7 mouse cellular contexts compared by ENCODE assay signal in the genomic region with DNA sequence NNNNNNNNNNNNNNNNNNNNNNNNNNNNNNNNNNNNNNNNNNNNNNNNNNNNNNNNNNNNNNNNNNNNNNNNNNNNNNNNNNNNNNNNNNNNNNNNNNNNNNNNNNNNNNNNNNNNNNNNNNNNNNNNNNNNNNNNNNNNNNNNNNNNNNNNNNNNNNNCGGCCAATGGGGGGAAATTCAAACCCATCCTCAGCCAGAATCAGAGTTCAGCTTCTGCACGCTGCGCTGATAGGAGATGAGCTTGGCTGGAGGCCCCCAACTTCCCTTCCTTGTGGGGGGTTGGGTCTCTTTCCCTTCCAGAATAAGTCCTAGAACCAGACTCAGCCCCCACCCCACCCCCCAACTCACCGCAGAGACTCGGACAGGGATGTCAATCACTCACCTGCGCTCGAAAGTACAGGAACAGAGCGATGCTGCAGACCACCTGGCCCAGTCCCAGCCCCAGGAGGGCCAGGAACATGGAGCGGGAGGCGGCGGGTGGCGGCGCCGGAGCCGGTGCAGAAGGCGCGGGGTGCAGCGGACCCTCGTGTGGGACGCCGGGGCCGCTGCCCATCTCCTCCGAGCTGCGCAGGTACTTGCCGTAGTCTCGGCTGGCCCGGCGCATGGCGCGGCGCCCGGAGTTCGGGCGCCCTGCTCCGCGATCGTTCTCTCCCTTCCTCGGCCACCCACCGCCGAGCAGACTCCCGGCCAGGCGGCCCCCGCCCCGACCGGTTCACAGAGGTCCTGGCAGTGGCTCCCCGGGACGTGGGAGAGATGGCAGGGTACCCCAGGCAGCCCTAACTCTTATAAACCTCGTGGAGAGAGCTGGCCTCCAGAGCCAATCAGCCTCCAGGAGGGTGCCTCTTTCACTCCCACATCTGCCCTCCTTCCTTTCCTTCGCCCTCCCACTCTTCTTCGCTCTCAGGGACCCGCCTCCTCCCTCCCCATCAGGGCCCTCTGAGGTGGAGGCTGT. TPM values are rescaled to one million over a fixed set of nuclear protein-coding genes. Genes with fewer than 3 reads are reported as not detected.
A peak's percentile ranks its signal among the peaks of the same experiment; 100 is the strongest.
DNase-seq lines count a peak whose midpoint lies in the region; ATAC-seq and TF ChIP-seq lines count a peak whose summit lies in the region.

Tnfsf11 (minus strand) TSS at position 758 of the 952 bp plus-strand sequence.

- TF ChIP-seq POLR2A in lung, adult 2 months (IDR thresholded peaks at IDR 0.05; ENCODE audit: borderline replicate concordance, extremely low read depth, low read depth, low read length) = no peak

- H3K4me3 ChIP-seq in lung, postnatal 0 days (ENCODE audit: low read depth, low read length) = peak within 1 kb of the TSS; percentile 25
- H3K4me3 ChIP-seq in lung, adult 2 months (replicated peaks; ENCODE audit: extremely low read depth, low read depth, low read length) = no peak within 1 kb of the TSS
- H3K4me3 ChIP-seq in heart, postnatal 0 days (ENCODE audit: low read depth, low read length) = peak within 1 kb of the TSS; percentile 49
- peak within 1 kb of the TSS; percentile 6; the same call in 1 of the 2 replicates for H3K4me3 ChIP-seq in liver, postnatal 0 days (ENCODE audit: low read depth, low read length)

- H3K4me2 ChIP-seq in lung, postnatal 0 days (replicated peaks; ENCODE audit: low read depth, low read length) = peak within 1 kb of the TSS; percentile 57
- peak within 1 kb of the TSS; percentile 74 for H3K4me2 ChIP-seq in heart, postnatal 0 days (ENCODE audit: low read depth, low read length)
- peak within 1 kb of the TSS; percentile 55 for H3K4me2 ChIP-seq in liver, postnatal 0 days (ENCODE audit: low read depth, low read length)

- no peaks in the 10 kb centered on the region for H3K9me3 ChIP-seq in lung, postnatal 0 days (ENCODE audit: low read length)
- no peaks in the 10 kb centered on the region for H3K9me3 ChIP-seq in heart, postnatal 0 days (replicated peaks; ENCODE audit: control insufficient read depth, low read length)
- no peaks in the 10 kb centered on the region for H3K9me3 ChIP-seq in liver, postnatal 0 days (ENCODE audit: low read length)

- H3K9ac ChIP-seq in lung, postnatal 0 days (replicated peaks; ENCODE audit: low read depth) = no peak within 1 kb of the TSS
- 0 out of 2 replicates have a peak within 1 kb of the TSS, but pooled peaks have one; percentile 9 for H3K9ac ChIP-seq in heart, postnatal 0 days (replicated peaks; ENCODE audit: low read depth, low read length)
- H3K9ac ChIP-seq in liver, postnatal 0 days (replicated peaks) = no peak within 1 kb of the TSS

- peak; percentile 21; the same call in 1 of the 2 replicates for ATAC-seq in lung, postnatal 0 days
- ATAC-seq in heart, postnatal 0 days (ENCODE audit: insufficient read depth, low read depth) = no peak
- no peak for ATAC-seq in liver, postnatal 0 days

- peaks cover 19% of the 10 kb centered on the region; the same call in 1 of the 2 replicates for H3K27me3 ChIP-seq in lung, postnatal 0 days (replicated peaks; ENCODE audit: insufficient read depth, low read length)
- peaks cover 30% of the 10 kb centered on the region for H3K27me3 ChIP-seq in heart, postnatal 0 days (ENCODE audit: control insufficient read depth, insufficient read depth, low read length)
- peaks cover 28% of the 10 kb centered on the region for H3K27me3 ChIP-seq in liver, postnatal 0 days (ENCODE audit: insufficient read depth, low read length)

- TF ChIP-seq CTCF in lung, postnatal 0 days (IDR thresholded peaks at IDR 0.05) = no peak
- no peak for TF ChIP-seq CTCF in lung, adult 2 months (IDR thresholded peaks at IDR 0.05; ENCODE audit: insufficient read depth, low read length)
- no peak for TF ChIP-seq CTCF in heart, postnatal 0 days (IDR thresholded peaks at IDR 0.05; ENCODE audit: low read depth)
- TF ChIP-seq CTCF in liver, postnatal 0 days (IDR thresholded peaks at IDR 0.05; ENCODE audit: low read depth) = no peak

- DNase-seq in lung, postnatal 0 days (ENCODE audit: low spot score) = no peak
- no peak for DNase-seq in lung, adult 2 months
- peak; percentile 26 for DNase-seq in embryo, embryonic 10.5 days (ENCODE audit: low spot score)
- DNase-seq in heart, postnatal 0 days (ENCODE audit: low spot score) = no peak
- DNase-seq in liver, postnatal 0 days = no peak
- DNase-seq in thymus, postnatal 10 days (ENCODE audit: low spot score in 2 of 2) = peak; percentile 28 to 34
- no peak for DNase-seq in layer of hippocampus, adult 9-11 months

- H3K4me1 ChIP-seq in lung, postnatal 0 days (ENCODE audit: insufficient read depth, low read depth, low read length) = no peaks in the 10 kb centered on the region
- H3K4me1 ChIP-seq in lung, adult 2 months (ENCODE audit: control insufficient read depth, insufficient read depth, low read length) = no peaks in the 10 kb centered on the region
- 0 out of 2 replicates have a peak, but pooled peaks cover 3% of the 10 kb centered on the region for H3K4me1 ChIP-seq in heart, postnatal 0 days (ENCODE audit: control insufficient read depth, insufficient read depth)
- H3K4me1 ChIP-seq in liver, postnatal 0 days (ENCODE audit: insufficient read depth) = no peaks in the 10 kb centered on the region

- H3K36me3 ChIP-seq in lung, postnatal 0 days (ENCODE audit: insufficient read depth, low read length) = no peaks in the 10 kb centered on the region
- no peaks in the 10 kb centered on the region for H3K36me3 ChIP-seq in heart, postnatal 0 days (replicated peaks; ENCODE audit: control insufficient read depth, insufficient read depth, low read length)
- H3K36me3 ChIP-seq in liver, postnatal 0 days (replicated peaks; ENCODE audit: insufficient read depth, low read length) = no peaks in the 10 kb centered on the region

- TF ChIP-seq EP300 in lung, postnatal 0 days (IDR thresholded peaks at IDR 0.05) = no peak
- no peak for TF ChIP-seq EP300 in heart, postnatal 0 days (IDR thresholded peaks at IDR 0.05; ENCODE audit: low read depth)
- no peak for TF ChIP-seq EP300 in liver, postnatal 0 days (IDR thresholded peaks at IDR 0.05; ENCODE audit: low read depth)

- under 1% methylated on average over 36 of the region's 51 CpGs for WGBS in lung, postnatal 0 days
- 2% methylated on average over 51 of the region's 51 CpGs for WGBS in lung, adult 2 months
- 1% methylated on average over 48 of the region's 51 CpGs for WGBS in heart, postnatal 0 days
- WGBS in liver, postnatal 0 days (ENCODE audit: insufficient replicate concordance) = 2% methylated on average over 48 of the region's 51 CpGs

- H3K27ac ChIP-seq in lung, postnatal 0 days (ENCODE audit: low read length) = no peak within 1 kb of the TSS
- H3K27ac ChIP-seq in heart, postnatal 0 days (ENCODE audit: low read depth) = no peak within 1 kb of the TSS
- no peak within 1 kb of the TSS for H3K27ac ChIP-seq in liver, postnatal 0 days (ENCODE audit: low read depth)

RNA-seq across cellular contexts. Expression of gene Tnfsf11, which starts in this region (rescaled TPM):
- polyA plus RNA-seq in lung, postnatal 0 days (2015; fragmentation: Nextera tagmentation; extraction: Ambion mirVana) = 0.05 and 0.06 TPM in 2 replicates
- polyA plus RNA-seq in lung, adult 2 months (2012; rRNA removed) = 0.08 and 0.09 TPM in 2 replicates
- total RNA-seq in heart, postnatal 0 days (2014; rRNA removed; ENCODE audit: low replicate concordance) = 0.23 TPM in 1 of 2 replicates, not detected in the other
- polyA plus RNA-seq in heart, postnatal 0 days (2015; fragmentation: Nextera tagmentation; extraction: Ambion mirVana) = 0.05 and 0.07 TPM in 2 replicates
- not detected in 2 replicates for polyA plus RNA-seq in liver, postnatal 0 days (2015; fragmentation: Nextera tagmentation; extraction: Ambion mirVana)

Comparison
In these comparisons a context has a peak if more than half of its experiments do, and no peak if none do; other contexts are left out.
1. Peak in ATAC-seq, H3K4me3 ChIP-seq and H3K4me2 ChIP-seq in lung, postnatal 0 days; RNA of the gene not detected or under 1 TPM.
2. DNase-seq: peak in embryo, embryonic 10.5 days (single experiment) and thymus, postnatal 10 days (2 of 2); none in lung, postnatal 0 days (single experiment), lung, adult 2 months (single experiment), heart, postnatal 0 days (single experiment), liver, postnatal 0 days (single experiment) and layer of hippocampus, adult 9-11 months (single experiment).
3. Peak in every context shown above with its lines, with median percentiles within 50 percentile points of each other: H3K4me2 ChIP-seq.